Mouse (Mus musculus): ENCODE results near the gene Tgm5.

GRCm38 (mm10) chr2:121082626-121083025 lies 3.0 kb downstream of the Tgm5 start:
- TF ChIP-seq CTCF (conservative IDR thresholded peaks at IDR 0.05; ENCODE audit: low read length): no peak
- no peak for TF ChIP-seq POU5F1 (IDR thresholded peaks at IDR 0.05; ENCODE audit: borderline replicate concordance, low read length)
- no peak for TF ChIP-seq NANOG (IDR thresholded peaks at IDR 0.05; ENCODE audit: borderline replicate concordance, low read length)

Measured in E14TG2a.4 (cell line).